Mouse (Mus musculus) neural tube, embryonic 11.5 days (tissue): Measurements from ENCODE around the gene Wdr49. TPM values are rescaled to one million over a fixed set of nuclear protein-coding genes. Genes with fewer than 3 reads are reported as not detected.

ENCODE experiments used
- ATAC-seq: fragments of 200-750 bp; cut with Nextera tagmentation; 2 replicates; pipeline ENCODE4 v1.8.0; 2017; ENCODE audit warnings: moderate number of reproducible peaks, mild to moderate bottlenecking, moderate TSS enrichment, moderate library complexity; ENCODE audit not compliant: insufficient read depth, low FRiP score, low TSS enrichment
- DNase-seq: peaks from one replicate; pipeline ENCODE4 v3.0.0-alpha.2; 2015; ENCODE audit warnings: low spot score
- H3K27ac ChIP-seq: fragments of 300-500 bp; sonication (generic); 2 replicates; pipeline ENCODE4 v1.5.1; 2014; ENCODE audit warnings: low read depth, mild to moderate bottlenecking, low read length
- H3K27me3 ChIP-seq: fragments of 300-500 bp; sonication (generic); 2 replicates; pipeline ENCODE4 v1.6.1; 2014; ENCODE audit warnings: mild to moderate bottlenecking, low read length, mixed read lengths; ENCODE audit not compliant: control insufficient read depth, insufficient read depth
- H3K36me3 ChIP-seq: fragments of 300-500 bp; sonication (generic); 2 replicates; pipeline ENCODE4 v1.6.1; 2014; ENCODE audit warnings: mild to moderate bottlenecking, low read length, moderate library complexity, mixed read lengths; ENCODE audit not compliant: control insufficient read depth, insufficient read depth
- H3K4me1 ChIP-seq: fragments of 300-500 bp; sonication (generic); 2 replicates; pipeline ENCODE4 v1.6.1; 2014; ENCODE audit warnings: low read length, mixed read lengths; ENCODE audit not compliant: control insufficient read depth, insufficient read depth
- H3K4me2 ChIP-seq: fragments of 300-500 bp; sonication (generic); 2 replicates; pipeline ENCODE4 v1.6.1; 2014; ENCODE audit warnings: low read depth, mild to moderate bottlenecking, moderate library complexity
- H3K4me3 ChIP-seq: fragments of 300-500 bp; sonication (generic); 2 replicates; pipeline ENCODE4 v1.5.1; 2014; ENCODE audit warnings: low read depth, low read length
- H3K9ac ChIP-seq: fragments of 300-500 bp; sonication (generic); 2 replicates; pipeline ENCODE4 v1.6.1; 2014; ENCODE audit warnings: mild to moderate bottlenecking, low read length
- H3K9me3 ChIP-seq: fragments of 300-500 bp; sonication (generic); 2 replicates; pipeline ENCODE4 v1.6.1; 2016; ENCODE audit warnings: low read length; ENCODE audit not compliant: control insufficient read depth
- WGBS: fragments of 180-500 bp; shearing (Covaris S2); extraction: QIAGEN DNeasy Blood & Tissue Kit; methylation state at CpG from one replicate; pipeline ENCODE4 v1.1.7; 2014; 5-methylcytosine and 5-hydroxymethylcytosine counted together
- polyA plus RNA-seq: library from polyadenylated mRNA; unstranded; fragments of >200 nt; fragmentation: Nextera tagmentation; extraction: Ambion mirVana; gene quantifications from 2 replicates; pipeline ENCODE4 v1.2.1, GENCODE M21; 2014

Wdr49 gene
- polyA plus RNA-seq, 1 experiment from 2014 or later = not detected

DNA sequence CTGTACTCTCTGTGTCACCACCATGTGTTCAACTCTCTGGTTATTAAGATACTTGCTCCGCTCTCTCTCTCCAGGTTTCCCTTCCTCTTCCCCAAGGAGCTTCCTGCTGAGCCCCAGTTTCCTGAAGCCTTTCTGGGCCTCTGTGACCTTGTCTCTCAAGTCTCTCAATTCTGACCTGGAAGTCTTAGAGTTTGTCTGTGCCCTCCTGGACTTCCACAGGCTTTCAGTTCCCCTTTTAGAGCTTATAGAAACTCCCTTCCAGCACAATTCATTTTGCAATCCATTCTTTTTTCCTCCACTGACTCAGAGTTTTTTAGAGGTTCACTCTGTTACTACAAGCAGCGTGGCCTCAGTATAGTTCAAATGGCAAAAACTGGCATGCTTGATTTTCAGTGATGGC, 188.7 kb downstream of the Wdr49 start:
- Histone ChIP-seq H3K4me2 (no peak overlapping the region), H3K27ac (no peak overlapping the region), H3K27me3 (no peaks in the 10 kb centered on the region), H3K4me3 (no peak overlapping the region), H3K9me3 (no peaks in the 10 kb centered on the region), H3K4me1 (no peaks in the 10 kb centered on the region), H3K9ac (no peak overlapping the region), H3K36me3 (no peaks in the 10 kb centered on the region)
- ATAC-seq (no peak), DNase-seq (no peak)
- 94% methylated on average over 2 of the region's 2 CpGs for WGBS

DNA sequence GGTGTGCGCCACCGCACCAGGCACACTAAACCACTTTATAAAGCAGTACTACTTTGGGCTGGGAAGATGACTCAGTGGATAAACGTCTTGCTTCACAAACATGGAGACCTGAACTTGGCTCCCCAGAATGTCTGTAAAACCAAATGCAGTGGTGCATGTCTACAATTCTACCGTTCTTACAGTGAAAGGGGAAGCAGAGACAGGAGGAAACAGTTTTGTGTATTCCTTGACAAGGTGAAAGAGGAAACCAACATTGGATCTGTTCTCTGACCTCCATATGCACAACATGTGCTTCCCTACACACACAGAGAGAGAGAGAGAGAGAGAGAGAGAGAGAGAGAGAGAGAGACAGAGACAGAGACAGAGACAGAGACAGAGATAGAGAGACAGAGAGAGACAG, 204.5 kb downstream of the Wdr49 start:
- Histone ChIP-seq H3K27ac (no peak overlapping the region), H3K9me3 (no peaks in the 10 kb centered on the region), H3K4me1 (no peaks in the 10 kb centered on the region), H3K9ac (no peak overlapping the region), H3K4me2 (no peak overlapping the region), H3K4me3 (no peak overlapping the region), H3K36me3 (no peaks in the 10 kb centered on the region), H3K27me3 (no peaks in the 10 kb centered on the region)
- DNase-seq = no peak
- WGBS = 89% methylated on average over 4 of the region's 4 CpGs
- ATAC-seq = no peak

DNA sequence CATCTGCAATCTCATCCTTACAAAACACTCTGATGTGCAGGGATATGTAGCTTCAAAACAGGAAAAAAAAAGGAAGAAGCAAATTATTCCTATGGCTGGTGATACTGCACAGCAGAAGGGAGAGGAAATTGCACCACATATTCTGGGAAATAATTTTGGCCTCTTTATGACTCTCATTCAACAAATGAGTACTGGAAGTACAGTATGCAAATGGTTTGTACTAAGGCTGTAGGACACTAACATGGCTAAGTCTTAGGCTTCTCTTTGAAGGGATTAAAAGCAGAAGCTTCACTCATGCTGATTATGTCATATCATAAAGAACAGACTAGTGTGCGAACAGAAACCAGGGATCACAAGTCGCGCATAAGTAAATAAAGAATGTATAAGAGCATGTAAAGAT, 205.4 kb downstream of the Wdr49 start:
- 89% methylated on average over 3 of the region's 3 CpGs for WGBS
- Histone ChIP-seq H3K4me3 (no peak overlapping the region), H3K27ac (no peak overlapping the region), H3K27me3 (no peaks in the 10 kb centered on the region), H3K4me1 (no peaks in the 10 kb centered on the region), H3K9ac (no peak overlapping the region), H3K9me3 (no peaks in the 10 kb centered on the region), H3K4me2 (no peak overlapping the region), H3K36me3 (no peaks in the 10 kb centered on the region)
- no peak for ATAC-seq
- no peak for DNase-seq

DNA sequence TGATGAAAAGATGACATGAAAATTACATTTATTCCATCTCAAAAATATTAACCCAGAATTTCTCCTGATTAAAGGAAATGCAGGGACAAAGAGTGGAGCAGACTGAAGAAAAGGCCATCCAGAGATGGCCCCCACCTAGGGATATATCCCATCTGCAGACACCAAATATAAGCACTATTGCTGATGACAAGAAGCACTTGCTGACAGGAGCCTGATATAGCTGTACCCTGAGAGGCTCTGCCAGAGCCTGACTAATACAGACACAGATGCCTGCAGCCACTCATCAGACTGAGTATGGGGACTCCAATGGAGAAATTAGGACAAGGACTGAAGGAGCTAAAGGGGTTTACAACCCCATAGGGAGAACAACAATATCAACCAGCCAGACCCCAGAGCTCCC, 206.8 kb downstream of the Wdr49 start:
- Histone ChIP-seq H3K9ac (no peak overlapping the region), H3K4me1 (no peaks in the 10 kb centered on the region), H3K9me3 (no peaks in the 10 kb centered on the region), H3K4me3 (no peak overlapping the region), H3K36me3 (no peaks in the 10 kb centered on the region), H3K27ac (no peak overlapping the region), H3K27me3 (no peaks in the 10 kb centered on the region), H3K4me2 (no peak overlapping the region)
- ATAC-seq (no peak), DNase-seq (no peak)

DNA sequence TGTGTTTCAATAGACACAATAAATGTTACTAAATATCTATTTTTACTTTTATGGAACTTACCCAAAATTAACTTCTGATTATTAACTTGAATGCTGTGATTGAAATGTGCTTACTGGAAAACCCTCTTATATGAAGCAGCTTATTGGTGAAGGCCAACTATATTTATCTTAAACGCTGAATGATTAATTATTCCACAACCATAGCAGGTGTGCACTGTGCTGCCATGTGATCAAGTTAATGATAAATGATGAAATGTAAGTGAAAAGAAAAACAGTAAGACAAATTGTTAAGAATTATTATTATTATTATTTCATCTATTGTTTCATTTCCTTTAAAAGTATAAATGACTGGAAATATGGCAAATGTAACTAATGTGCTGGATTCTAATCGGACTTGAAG, 212.0 kb downstream of the Wdr49 start, which contains the start of gene Serpini2:
TSS of gene Serpini2 (minus strand) at position 101 of the 400 bp plus-strand sequence.
- Histone ChIP-seq H3K4me2 (no peak within 1 kb of the TSS), H3K9ac (no peak within 1 kb of the TSS), H3K36me3 (no peaks in the 10 kb centered on the region), H3K4me1 (no peaks in the 10 kb centered on the region), H3K4me3 (no peak within 1 kb of the TSS), H3K9me3 (no peaks in the 10 kb centered on the region), H3K27me3 (no peaks in the 10 kb centered on the region), H3K27ac (no peak within 1 kb of the TSS)
- ATAC-seq = no peak
- no peak for DNase-seq
- 88% methylated on average over 2 of the region's 2 CpGs for WGBS

DNA sequence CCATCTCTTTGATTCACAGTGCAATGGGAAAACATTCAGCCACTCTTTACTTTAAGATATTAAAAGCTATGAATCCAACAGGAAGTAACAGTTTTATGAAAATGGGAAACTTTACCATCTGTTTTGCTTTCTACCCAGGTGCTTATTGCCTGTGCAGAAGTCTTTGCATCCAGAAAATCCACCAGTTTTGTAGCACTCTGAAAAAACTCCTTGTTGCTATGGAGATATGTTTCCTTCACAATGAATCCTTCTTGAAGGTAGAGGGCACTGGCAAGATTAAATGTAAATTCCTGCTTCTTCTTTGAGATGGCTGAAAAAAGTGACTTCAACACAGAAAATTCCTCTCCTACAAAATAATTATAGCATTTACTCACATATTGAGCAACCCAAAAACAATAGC, 222.6 kb downstream of the Wdr49 start:
- H3K4me1 ChIP-seq = no peaks in the 10 kb centered on the region
- H3K27ac ChIP-seq = no peak overlapping the region
- no peaks in the 10 kb centered on the region for H3K36me3 ChIP-seq
- no peaks in the 10 kb centered on the region for H3K27me3 ChIP-seq
- DNase-seq (no peak), ATAC-seq (no peak)
- H3K4me3 ChIP-seq = no peak overlapping the region
- no peak overlapping the region for H3K4me2 ChIP-seq
- H3K9ac ChIP-seq = no peak overlapping the region
- no peaks in the 10 kb centered on the region for H3K9me3 ChIP-seq

Other genes with a start within 250 kb of the Wdr49 start
- not detected in 2 replicates for gene Serpini2, start 212.1 kb downstream of the Wdr49 start, polyA plus RNA-seq
- 86.3 and 94.2 TPM in 2 replicates for gene Pdcd10, start 74.7 kb upstream of the Wdr49 start, polyA plus RNA-seq
- gene Serpini1, start 75.4 kb upstream of the Wdr49 start, polyA plus RNA-seq = 44.0 and 44.2 TPM in 2 replicates